Mouse (Mus musculus) testis, adult 10 weeks (tissue): Measurements from ENCODE around the gene Vmn2r89. TPM values are rescaled to one million over a fixed set of nuclear protein-coding genes. Genes with fewer than 3 reads are reported as not detected.

Experiments used
- polyA plus RNA-seq: library from polyadenylated mRNA; stranded (reverse); fragments of 350-450 nt; fragmentation: Illumina TruSeq; extraction: RNeasy Lipid Tissue Mini Kit (QIAGEN cat#74804); gene quantifications from one replicate; pipeline ENCODE4 v1.2.3, GENCODE M21; 2014; ENCODE audit warnings: low read depth, low replicate concordance

Gene Vmn2r89
- polyA plus RNA-seq: 0.03 TPM

DNA sequence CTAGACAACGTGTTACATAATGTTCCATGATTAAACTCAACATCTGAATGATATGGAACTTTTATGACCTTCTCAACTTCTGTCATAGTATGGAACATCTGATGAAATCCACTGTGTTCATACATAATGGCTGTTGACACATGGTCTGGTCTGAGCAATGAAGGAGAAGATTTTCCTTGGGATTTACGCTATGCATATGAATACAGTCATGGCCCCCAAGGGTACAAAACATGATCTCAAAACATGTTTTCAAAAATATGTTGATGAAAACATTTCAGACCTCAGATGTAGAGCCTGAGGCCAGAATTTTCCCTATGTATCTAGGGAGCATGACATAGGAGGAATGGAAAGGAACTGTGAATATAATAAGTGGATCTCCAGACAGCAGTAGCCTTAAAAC is at the start of gene Vmn2r89:
TSS of gene Vmn2r89 (plus strand) at position 301 of the 400 bp plus-strand sequence.

DNA sequence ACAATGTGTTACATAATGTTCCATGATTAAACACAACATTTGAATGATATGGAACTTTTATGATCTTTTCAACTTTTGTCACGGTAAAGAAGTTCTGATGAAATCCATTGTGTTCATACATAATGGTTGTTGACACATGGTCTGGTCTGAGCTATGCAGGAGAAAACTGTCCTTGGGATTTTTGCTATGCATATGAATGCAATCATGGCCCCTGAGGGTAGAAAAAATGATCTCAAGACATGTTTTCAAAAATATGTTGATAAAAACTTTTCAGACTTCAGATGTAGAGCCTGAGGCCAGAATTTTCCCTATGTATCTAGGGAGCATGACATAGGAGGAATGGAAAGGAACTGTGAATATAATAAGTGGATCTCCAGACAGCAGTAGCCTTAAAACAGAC is 41.1 kb upstream of the Vmn2r89 start, which contains the start of gene Vmn2r88:
TSS of gene Vmn2r88 (plus strand) at position 301 of the 400 bp plus-strand sequence.

Other genes with a start within 250 kb of the Vmn2r89 start
- not detected for gene Ear14, start 248.5 kb upstream of the Vmn2r89 start, polyA plus RNA-seq
- gene Rnase2a, start 195.7 kb upstream of the Vmn2r89 start, polyA plus RNA-seq: not detected
- gene Gm7247, start 90.1 kb upstream of the Vmn2r89 start, polyA plus RNA-seq: not detected
- 0.98 TPM for gene Vmn2r88, start 41.0 kb upstream of the Vmn2r89 start, polyA plus RNA-seq
- 12.6 TPM for gene Gm5622, start 100.9 kb downstream of the Vmn2r89 start, polyA plus RNA-seq
- 1.7 TPM for gene Gm17175, start 122.2 kb downstream of the Vmn2r89 start, polyA plus RNA-seq
- gene Gm17174, start 140.3 kb downstream of the Vmn2r89 start, polyA plus RNA-seq: 7.3 TPM
- 0.90 TPM for gene Gm17078, start 159.5 kb downstream of the Vmn2r89 start, polyA plus RNA-seq
- 113 TPM for gene Gm4181, start 183.8 kb downstream of the Vmn2r89 start, polyA plus RNA-seq
- gene Gm17079, start 243.6 kb downstream of the Vmn2r89 start, polyA plus RNA-seq: 4.2 TPM